Mouse (Mus musculus): Measurements from ENCODE around the gene Ipo8.

Ipo8 gene

DNA sequence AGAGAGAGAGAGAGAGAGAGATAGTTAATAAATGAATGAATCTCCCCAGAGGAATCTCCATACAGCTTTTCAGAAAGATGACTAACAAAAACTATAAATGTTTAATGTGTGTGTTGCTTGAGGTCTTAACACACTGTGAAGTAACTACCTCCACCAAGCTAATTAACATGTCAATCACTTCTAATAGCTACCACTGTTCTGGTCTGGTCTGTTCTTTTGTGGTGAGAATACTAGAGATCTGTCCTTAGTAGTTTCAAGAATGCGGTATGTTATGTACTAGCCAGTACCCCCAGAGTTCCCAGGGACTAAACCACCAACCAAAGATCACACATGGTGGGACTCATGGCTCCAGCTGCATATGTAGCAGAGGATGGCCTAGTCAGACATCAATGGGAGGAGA is 74.7 kb downstream of the Ipo8 start:
- in situ Hi-C loops (cut with MboI): no loop called here

DNA sequence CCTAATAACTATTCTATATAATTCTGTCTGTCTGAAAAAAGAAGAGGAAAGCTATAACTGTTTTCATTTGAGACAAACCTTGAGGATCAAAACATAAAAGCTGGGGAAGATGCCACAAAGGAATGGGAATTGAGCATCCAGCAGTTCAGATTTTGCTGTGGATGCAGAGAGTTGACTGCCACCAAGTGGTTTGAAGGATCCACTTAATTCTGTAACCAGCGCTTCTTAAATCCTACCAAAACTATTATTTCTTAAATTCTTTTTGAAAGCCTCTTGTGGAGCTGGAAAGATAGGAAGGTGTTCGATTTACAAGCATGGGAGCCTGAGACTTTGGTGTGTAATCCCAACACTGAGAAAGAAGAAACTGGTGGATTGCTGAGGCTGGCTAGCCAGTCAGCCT is 79.9 kb downstream of the Ipo8 start:
- in situ Hi-C loops (cut with MboI): no loop called here

DNA sequence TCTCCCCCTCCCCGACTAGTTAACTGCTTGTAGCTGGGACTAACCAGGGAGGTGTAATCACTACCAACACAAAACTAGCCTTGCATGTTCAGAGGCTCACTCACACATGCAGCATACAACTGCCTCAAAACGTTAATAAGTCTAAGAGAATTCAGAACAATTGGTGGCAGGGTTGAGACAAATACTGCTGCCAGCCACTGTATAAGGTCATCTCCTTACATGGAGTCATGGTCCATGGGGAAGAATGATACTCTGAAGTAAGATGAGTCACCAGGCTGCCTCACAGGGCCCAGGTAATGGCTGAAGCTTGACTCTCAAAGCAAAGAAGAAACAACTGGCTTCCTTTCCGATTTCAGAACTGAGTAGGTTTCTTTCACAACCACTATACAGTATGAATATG is 81.1 kb downstream of the Ipo8 start:
- in situ Hi-C loops (cut with MboI): no loop called here

DNA sequence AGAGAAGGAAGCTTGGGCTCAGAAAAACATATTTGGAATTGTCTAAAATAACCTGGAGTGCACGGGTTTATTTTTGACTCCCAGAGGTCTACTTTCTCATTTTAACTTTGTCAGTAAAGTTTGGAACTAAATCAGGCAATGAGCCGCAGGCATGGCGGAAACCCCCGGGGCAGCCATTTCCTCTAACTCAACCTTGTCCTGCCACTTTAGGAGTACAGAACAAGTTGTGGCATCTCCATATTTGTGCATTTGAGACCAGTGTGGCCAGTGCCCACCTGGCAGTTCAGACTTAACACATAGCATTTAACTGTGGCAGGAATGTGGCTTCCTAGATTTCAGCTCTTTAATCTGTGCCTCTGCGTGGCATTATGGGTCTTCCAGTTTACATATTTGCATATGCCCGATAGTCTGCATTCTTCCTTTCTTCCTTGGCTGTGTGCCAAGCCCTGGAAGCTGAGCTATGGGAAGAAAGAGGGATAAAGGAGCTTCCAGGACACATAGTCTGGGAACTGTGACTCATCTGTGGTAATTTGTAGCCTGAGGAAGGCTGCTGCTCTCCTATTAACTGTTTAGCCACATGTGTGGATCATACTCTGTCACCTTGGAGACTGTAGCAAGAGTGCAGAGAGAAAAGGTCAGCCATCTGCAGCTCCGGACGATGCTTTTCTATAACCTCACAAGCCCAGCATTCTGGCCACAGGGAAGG is 90.6 kb downstream of the Ipo8 start:
- in situ Hi-C loops (cut with MboI): no loop called here

DNA sequence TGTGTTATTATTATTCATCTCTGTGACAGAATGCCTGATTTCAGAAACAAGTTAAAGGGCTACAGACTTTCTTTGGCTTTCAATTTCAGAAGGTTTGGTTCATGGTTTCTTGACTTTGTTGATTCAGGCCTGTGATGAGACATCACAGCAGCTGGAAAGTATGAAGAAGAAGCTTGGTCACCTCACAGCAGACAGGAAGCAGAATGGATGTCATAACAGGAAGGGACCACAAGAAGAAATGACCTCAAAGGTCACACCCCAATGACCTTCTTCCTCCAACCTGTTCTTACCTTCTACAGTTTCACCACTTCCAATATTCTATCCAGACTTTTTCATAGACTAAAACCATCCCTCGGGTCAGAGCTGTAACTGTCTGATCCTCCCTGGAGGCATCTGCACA is 94.9 kb downstream of the Ipo8 start:
- in situ Hi-C loops (cut with MboI): no loop called here

DNA sequence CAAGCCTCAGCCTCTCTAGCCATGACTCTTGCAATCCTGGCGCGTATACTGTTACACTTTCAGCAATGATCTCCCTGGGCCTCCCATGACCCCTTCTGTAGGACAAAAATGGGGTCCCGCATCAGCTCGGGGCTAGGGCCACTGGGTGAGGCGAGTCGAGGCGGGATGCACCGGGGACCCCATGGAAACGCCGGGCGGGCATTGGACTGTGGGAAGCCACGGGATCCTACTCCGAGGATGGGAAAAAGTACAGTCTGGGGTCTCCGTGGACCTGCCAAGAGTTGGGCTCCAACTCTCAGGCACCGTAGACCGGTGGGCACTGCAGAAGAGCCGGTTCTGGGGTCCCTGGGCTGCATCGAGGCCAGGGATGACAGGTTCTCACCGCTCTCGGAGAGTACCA is 97.3 kb downstream of the Ipo8 start:
- in situ Hi-C loops (cut with MboI): no loop called here

DNA sequence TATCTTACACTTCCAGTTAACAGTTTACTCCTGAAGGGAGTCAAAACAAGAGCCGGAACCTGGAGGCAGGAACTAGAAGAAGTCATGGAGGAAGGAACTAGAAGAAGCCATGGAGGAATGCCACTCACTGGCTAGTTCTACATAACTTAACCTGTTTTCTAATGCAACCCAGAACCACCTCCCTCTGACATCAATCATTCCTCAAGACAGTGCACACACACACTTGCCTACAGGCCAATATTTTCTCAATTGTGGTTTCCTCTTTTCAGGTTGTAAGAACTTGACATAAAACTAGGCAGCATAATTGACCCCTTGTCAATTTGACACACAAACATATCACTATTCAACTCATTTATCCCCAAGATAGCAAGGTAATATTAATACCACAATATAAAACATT is 98.3 kb downstream of the Ipo8 start:
- in situ Hi-C loops (cut with MboI): no loop called here

DNA sequence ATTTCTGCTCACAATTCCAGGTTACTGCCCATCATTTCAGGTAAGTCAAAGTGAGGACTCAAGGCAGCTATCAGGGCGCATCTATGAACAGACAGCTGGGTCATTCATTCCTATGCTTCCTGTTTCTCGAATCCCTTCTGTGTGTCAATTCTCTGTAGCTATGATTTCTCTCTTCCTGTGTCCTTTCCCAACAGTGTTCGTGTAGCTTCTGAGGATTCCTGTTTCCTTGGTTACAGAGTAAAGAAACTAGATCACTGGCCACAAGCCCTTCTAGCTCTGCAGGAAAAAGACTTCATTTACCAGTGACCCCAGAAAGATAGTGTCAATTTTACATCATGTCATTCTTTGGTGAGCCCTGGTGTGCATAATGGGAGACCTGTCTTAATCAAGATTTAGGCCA is 102.7 kb downstream of the Ipo8 start:
- in situ Hi-C loops (cut with MboI): no loop called here

DNA sequence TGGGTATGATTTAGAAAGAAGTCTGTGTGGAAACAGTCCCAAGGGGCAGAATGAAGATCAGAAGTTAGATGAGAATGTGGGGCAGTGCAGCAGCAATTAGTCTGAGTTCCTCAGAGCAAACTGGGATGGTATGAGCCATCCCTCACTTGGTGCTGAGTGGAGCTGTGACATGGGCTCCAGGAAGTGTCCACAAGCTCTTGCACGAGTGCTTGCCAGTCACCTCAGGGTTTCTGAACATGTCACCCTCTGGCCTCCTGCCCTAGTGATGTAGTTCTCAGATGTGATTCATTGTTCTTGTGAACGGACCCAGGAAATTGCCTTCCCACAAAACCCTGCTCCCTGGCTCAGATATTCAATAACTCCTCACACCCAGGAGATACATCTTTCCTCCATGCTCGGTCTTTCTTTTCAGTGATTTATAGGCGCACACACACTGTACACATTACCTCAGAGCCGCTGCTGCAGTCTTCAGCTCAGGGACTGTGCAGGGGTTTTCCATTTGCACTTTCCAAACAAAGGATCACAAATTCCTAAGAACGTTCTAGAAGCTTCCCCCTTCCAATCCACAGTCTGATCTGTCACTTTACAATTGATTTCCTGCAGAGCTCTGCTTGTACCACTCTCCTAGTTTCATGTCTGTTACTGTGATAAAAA is 103.3 kb downstream of the Ipo8 start:
- in situ Hi-C loops (cut with MboI): no loop called here

DNA sequence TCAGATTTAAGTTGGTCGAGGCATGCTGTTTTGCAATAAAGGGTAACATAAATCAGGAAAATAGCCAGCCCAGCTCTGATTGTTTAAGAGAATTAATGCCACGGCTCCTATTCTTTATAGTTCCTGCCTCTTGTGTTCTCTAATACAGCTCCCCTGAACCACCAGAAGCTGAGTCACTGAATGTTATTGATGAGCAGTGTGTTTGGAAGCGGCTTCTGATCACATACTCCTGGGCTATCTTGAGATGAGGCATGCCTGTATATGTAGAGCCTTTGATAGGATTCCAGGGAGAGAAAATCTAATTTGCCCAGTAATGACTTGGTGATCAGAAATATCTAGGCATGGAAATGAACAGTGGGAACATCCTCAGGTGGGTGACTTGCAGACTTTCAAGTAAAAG is 106.8 kb downstream of the Ipo8 start:
- in situ Hi-C loops (cut with MboI): no loop called here
